Mouse (Mus musculus): ENCODE data around the gene Tmem207.
"Not testable (repeated sequence)": the region's sequence is repeated elsewhere in the genome, so short reads cannot be mapped to it uniquely, and the experiment has no call there.

Gene Tmem207

GRCm38 (mm10) chr16:26526669-26527068 lies at the start of gene Tmem207:
Gene Tmem207 (minus strand): TSS chr16:26526769.
- DNase-seq (ENCODE audit: low read depth, low spot score), result no peak

GRCm38 (mm10) chr16:26574173-26574572 lies 47.6 kb upstream of the Tmem207 start:
- no peak for DNase-seq (ENCODE audit: low read depth, low spot score)

DNA sequence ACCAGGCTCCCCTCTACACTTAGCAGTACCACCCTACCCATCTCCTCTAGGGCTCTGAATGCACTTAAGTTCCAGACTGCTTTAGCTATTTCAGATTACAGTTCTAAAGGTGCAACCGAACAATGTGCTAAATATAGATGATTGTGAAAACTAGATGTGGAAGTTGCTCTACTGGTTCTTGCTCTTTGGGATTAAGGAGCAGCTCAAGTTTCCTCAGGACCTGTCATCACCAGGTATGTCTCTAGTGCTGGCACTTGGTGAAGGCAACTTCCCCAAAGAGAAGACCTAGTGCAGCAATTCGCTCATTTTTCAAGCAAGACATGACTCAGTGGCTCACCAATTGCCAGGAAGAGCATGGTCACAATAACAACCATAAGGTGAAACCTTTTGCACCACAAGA lies 45.3 kb upstream of the Tmem207 start:
- no peak for DNase-seq (ENCODE audit: low read depth, low spot score)

GRCm38 (mm10) chr16:26569387-26569978 lies 42.9 kb upstream of the Tmem207 start:
- no peak for DNase-seq (ENCODE audit: low read depth, low spot score)

DNA sequence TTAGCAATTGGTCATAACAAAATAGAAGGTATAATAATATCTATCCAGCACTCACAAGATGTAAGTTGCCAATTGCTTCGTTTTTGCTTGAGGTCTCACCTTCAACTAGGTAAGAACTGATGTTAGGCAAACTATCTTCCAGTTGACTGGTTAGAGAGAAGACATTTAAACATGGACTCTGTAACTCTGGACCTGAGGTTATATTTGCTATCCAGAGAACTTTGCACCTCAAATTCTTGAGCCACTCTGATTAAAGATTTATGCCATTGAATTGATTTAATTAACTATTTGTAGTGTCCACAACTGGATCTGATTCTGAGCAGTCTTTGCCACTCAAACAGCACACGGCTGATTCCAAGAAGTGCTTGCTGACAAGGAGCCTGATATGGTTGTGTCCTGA lies 36.2 kb upstream of the Tmem207 start:
- DNase-seq (ENCODE audit: low read depth, low spot score), result no peak

DNA sequence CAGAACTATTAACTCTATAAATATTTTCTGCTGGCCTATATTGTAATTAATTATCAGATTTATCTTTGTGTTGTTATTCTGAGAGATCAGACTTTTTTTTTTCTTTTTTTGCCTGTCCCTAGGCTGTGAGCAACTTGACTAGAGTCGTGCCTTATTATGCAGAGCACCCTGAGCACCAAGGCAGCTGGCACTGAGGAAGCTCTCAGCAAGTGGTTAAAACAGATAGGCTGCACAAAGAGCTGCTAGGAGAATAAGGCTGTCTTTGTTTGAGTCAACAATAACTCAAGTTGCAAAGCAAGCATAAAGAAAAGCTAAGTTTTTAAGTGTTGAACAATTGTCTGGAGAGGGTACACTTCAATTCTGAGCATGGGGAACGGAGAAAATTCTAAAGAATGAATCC lies 35.2 kb upstream of the Tmem207 start:
- no peak for DNase-seq (ENCODE audit: low read depth, low spot score)

DNA sequence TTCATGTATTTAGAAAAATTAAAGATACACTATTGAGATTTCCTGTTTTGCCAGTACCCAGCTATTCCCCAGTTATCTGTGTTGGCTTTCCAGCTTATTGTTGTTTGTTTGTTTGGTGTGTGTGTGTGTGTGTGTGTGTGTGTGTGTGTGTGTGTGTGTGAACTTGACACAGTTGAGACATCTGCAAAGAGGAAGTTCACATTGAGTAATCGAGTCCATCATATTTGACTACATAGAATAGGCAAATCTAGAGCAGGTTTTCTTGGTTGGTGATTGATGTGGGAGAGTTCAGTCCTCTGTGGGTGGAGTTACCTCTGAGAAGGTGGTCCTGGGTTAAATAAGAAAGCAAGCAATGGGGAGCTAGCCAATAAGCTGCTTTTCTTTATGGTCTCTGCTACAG lies 32.2 kb upstream of the Tmem207 start:
- DNase-seq (ENCODE audit: low read depth, low spot score), result no peak

GRCm38 (mm10) chr16:26552234-26552633 lies 25.7 kb upstream of the Tmem207 start:
- DNase-seq (ENCODE audit: low read depth, low spot score), result no peak

DNA sequence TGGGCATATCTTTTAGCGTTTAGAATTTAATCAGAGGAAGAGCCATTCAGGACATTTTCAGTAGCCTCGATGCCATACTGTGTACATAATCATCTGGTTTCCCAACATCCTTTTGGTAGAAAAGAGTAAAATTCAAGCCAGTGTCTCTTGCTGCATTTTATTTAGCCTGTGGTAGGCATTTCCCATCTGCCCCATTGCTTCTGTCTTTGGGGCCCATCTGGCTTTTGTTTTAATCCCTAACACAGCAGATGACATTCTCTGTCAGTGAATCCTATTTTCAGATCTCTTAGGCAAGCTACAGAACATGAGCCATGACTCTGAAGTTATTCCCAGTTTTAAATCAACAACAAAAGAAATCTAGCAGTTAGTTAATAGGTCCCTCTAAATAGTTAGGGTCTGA lies 22.7 kb upstream of the Tmem207 start:
- no peak for DNase-seq (ENCODE audit: low read depth, low spot score)

DNA sequence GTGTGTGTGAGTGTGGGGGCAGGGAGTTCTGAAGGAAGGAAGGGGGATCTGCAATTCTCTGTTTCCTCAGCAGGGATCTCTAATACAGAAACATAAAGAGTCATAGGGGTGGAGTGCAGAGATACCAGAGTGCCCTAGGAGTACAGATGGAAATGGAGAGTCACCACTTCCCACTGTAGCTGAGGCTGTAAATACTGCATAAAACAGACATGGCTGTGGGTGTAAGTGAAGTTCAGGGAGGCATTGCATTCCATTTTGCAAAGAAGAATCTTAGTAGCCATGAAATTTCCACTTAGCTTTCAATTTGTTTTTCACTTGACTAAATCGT lies 20.3 kb upstream of the Tmem207 start:
- DNase-seq (ENCODE audit: low read depth, low spot score), result no peak

GRCm38 (mm10) chr16:26546170-26546878 lies 19.8 kb upstream of the Tmem207 start:
- no peak for DNase-seq (ENCODE audit: low read depth, low spot score)

DNA sequence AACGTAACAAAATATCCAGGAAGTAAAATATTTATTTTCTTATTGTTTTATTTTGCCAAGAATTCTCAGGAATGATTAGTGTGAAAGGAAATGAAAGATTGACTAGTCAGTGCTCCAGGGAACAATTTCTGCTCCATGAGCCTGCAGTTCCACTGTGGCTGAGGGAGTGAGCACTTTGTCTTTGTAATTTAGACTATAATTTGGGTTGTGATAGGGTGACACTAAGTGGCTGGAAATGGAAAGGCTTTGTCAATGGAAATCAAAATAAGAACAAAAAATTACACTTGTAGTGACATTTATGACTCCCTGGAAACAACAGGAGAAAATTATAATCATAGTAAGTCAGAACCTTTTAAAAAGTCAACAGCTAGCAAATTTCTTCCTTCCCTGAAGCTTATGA lies 5.7 kb upstream of the Tmem207 start:
- DNase-seq (ENCODE audit: low read depth, low spot score), result no peak

GRCm38 (mm10) chr16:26530451-26530850 lies 3.9 kb upstream of the Tmem207 start:
- DNase-seq (ENCODE audit: low read depth, low spot score), result no peak

DNA sequence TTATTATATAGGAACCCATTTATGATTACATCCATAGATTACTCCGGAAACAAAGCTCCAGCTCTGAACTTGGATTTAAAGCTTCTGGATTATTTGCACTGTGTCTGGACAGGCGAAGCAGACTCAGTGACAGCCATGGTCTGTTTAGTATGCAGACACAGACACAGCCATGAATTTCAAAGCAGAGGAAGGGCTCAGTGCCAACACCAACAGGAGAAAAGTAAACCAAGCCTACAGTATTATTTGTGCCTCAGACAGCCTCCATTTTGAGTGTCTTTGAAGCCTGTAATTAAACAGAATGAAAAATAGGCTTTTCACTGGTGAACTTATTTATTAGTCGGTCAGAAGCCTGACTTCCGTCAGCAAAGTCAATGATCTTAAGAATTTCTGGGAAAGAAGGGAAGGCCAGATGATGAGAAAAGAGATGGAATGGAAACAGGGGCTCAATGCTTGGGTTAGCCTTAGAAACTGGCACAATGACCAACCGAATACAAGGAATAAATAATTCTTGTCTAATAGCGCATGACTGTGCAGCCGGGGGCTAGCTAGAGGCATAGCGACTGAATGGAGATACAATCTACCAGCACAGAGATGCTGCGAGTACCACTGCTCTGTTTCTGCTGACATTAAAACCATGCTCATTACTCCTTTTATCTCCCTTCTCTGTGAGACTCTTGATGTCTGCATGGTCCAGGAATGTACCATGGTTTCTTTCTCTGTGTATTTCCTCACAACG lies 1.5 kb upstream of the Tmem207 start:
- DNase-seq (ENCODE audit: low read depth, low spot score), result no peak

DNA sequence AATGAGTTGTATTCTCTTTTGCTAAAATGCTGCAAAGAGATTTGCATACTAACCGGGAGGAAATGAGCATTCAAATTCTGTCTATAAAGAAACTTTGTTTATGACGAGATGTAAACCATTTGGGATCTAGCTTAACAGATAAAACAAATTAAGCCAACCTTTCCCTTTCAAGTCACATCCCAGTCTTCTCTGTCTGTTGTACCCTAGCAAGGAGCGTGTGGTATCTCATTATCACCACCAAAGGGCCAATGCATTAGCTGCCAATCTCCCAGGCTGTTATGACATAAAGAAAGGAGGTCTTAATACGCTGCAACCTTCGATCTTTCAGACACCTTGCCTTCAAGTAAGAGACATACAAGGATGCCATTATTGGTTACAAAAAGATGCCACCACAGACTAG lies 737 bp downstream of the Tmem207 start:
- no peak for DNase-seq (ENCODE audit: low read depth, low spot score)

DNA sequence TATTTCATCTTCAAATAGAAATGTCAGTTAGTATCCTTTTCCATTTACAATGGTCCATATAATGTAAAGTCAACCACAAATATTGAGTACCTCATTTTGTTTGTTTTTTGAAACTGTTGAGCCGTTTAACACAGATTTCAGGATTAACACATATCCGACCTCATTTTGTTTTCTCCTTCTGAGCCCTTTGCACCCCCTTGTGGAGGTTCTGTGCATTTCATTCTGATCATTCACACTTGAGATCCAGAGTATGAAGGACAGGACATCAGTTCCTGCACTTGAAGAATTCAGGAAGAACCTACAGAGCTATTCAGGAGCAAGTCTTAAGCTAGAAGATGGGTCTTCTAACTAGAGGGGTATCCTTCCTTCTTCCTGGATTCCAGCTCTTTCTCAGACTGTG lies 7.0 kb downstream of the Tmem207 start:
- peak; percentile 6 for DNase-seq (ENCODE audit: low read depth, low spot score)

DNA sequence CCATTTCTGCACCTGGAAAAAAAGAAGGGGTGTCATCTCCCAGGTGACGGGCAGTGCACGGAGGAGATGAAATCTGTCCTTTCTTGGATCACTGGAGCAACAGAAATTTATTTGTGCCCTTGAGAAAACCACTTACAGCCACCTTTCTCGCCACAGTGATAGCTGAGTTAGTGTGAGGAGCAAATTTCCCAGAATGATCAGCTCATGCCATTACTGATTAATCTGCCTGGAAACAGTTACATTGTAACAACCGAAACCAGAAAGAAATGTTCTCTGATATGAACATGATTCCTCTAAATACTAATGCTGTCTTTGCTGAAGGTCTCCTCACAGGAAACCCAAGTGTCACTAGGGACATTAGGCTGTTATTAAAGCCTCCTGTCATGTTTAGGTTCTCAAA lies 21.6 kb downstream of the Tmem207 start:
- DNase-seq (ENCODE audit: low read depth, low spot score), result no peak

DNA sequence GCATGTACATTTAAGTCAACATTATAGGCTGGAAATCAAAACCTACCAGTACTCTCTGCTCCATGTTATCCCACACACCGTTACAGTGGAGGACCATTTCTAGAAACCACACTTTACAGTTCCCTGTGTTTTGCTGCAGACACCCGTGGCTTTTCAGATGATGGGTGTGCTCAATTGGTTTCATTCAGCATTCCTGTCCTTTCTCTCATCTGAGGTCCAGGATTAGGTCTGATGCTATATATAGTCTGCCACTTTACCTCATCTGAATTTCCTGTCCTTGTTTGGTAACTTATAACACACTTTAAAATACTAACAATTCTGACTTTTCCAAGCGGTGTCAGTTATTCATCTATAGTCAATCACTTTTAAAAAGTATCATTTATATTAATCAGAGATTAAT lies 25.8 kb downstream of the Tmem207 start:
- no peak for DNase-seq (ENCODE audit: low read depth, low spot score)

GRCm38 (mm10) chr16:26499705-26500104 lies 26.9 kb downstream of the Tmem207 start:
- not testable (repeated sequence) for DNase-seq (ENCODE audit: low read depth, low spot score)

DNA sequence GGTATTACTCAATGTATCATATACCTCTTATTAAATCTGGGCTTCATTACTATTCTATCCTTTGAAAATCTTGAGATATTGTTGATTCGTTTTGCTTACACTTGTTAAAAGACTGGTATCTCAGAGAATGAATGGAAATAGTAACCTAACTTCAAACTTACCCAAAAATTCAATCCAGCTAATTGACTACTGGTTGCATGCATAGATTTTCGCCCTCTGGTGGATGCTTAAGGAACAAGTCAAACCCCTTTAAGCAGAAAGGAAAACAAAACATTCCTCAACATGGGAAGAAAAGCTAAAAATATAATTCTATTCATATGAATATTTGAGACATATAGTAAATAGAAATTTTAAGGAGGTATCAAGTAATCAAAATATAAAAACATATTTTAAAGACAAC lies 30.8 kb downstream of the Tmem207 start:
- DNase-seq (ENCODE audit: low read depth, low spot score), result no peak

GRCm38 (mm10) chr16:26471254-26471653 lies 55.3 kb downstream of the Tmem207 start:
- DNase-seq (ENCODE audit: low read depth, low spot score), result no peak

DNA sequence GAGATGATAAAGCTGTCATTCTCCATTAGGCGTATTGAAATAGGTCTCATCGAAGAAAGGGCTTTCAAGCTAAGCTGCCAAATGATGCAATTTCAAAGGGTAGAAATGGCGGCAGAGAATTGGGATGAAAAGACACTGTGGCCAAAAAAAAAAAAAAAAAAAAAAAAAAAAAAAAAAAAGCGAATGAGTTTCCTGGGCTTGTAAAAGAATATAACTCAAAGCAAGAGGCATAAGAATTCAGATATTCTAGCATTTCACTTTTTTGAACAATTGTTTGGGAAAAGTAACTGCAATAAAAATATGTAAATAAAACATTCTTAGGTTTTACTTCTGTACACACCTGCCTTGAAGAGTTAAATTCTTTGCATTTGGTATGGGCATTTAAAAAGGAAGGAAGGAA lies 60.0 kb downstream of the Tmem207 start:
- no peak for DNase-seq (ENCODE audit: low read depth, low spot score)

- no peak for DNase-seq (ENCODE audit: low read depth, low spot score)
These were observed 63.7 kb downstream of the Tmem207 start, which contains the start of gene Cldn16 for GRCm38 (mm10) chr16:26462835-26463234. Gene Cldn16 (plus strand): TSS chr16:26463135.
